Mouse (Mus musculus) adipocyte (in vitro differentiated cells): ENCODE data around the gene Dstyk.

Experiments used
- DNase-seq: peaks from one replicate; pipeline ENCODE4 v3.0.0-alpha.2; 2016; ENCODE audit warnings: low spot score

The Dstyk gene

DNA sequence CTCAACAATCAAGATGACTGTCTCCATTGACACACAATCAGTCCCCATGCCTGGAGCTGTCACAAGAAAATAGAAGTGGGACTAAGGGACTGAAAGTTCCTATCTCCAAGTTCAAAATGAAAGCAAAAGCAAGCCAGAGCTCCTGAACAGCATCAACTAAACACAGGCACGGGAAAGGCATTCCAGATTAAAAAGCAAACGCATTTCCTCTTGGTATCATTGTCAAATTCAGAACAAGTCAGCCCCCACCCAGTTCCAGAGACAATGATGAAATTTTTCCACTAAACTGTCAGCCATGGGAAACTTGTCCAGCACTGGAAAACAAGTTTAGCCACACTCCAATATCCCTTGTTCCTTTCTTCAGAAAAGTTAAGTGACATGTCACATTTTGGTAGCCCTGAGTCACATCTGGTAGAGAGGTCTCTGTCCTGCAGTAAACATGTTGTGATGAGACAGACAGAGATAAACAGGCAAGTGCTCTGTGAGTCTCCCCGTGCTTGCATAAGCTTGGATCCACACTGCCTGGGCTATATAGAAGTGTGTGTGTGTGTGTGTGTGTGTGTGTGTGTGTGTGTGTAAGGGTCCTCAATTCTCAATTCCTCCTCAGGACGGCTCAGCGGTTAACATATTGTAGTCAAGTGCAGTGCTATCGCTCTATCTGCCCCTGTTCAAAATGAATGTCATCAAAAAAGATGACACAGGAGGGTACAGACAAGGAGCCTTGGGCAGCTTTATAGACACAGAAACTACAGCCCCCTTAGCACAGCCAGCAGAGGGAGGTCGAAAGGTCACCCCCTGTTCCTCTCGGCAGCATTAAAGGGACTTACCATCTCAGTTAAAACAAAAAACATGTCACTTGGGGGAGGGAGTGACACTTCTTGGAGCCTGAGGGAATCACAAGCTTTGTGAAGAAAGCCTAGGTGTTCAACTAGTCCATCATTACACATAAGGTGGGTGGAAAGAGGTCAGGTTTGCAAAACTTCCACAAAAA, 28.2 kb upstream of the Dstyk start:
- DNase-seq: peak; percentile 49

DNA sequence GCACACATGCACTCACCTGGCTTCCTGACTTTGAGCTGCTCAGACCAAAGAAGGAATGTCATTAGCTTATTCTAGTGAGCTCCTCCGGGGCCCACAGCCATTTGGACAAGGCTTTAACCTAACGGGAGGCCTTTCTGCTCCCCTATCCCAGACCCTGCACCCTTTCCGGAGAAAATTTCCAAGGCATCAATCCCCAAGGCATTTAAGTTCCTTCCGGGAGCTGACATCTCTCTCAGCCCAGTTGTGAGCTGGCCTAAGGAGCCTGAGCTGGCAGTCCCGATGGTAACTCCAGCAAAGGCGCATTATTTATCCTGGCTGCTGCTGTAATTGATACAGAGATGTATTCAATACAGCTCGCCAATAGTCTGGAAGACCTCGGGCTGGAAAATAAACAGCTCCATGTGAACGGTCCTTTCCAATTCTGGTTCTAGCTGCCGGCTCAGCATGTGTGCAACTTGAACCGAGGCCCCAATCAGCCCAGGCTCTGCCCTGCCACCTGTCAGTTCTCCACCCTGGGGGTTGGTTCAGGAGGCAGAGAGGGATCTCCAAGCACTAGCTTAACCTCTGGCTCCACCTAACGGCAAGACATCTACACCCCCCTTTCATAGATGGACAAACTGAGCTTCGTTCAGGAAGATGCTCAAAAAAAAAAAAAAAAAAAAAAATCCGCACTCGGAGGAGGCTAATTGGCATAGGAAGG, 27.3 kb upstream of the Dstyk start:
- peak; percentile 69 for DNase-seq

DNA sequence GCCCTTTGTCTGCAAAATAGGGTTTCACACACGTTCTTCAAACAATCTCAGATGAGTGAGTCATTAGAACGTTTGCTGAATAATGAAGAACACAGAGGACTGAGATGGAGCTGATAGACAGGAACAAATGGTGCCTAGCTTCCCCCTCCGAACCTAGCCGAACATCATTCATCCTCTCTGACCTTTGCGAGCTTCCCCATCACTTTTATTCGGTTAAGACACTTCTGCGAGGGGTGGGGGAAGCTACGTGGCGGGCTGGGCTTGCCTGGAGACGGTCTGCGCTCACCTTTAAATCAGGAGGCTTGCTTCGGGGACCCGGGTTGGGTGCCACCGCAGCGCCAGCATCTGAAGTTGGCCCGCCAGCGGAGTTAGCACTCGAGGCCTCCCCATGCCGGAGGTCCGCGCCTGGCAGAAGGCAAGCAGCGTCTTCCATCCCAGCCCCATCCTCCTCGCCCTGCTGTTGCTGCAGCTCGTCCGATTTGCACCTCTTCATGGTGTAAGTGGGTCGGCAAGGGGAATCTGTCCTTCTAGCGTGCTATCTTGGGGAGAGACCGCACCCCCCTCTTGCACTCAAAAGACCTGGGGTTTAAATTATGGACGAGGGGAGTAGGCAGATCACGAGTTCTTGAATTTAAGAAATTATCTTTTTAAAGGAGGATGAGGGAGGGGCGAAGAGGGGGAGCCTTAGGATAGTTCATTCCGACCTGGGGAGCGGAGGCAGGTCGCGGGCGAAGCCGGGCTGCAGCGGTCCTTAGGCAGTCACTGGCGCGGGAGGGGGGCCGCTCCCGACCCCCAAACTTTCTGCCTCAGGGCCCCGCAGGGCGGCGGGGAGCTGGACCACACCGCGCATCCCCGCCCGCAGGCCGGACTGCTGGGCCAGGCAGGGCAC, 26.4 kb upstream of the Dstyk start, which contains the start of gene Tmcc2:
Gene Tmcc2, minus strand, starts transcription at position 591 of the 889 bp plus-strand sequence.
- DNase-seq: peak; percentile 22

DNA sequence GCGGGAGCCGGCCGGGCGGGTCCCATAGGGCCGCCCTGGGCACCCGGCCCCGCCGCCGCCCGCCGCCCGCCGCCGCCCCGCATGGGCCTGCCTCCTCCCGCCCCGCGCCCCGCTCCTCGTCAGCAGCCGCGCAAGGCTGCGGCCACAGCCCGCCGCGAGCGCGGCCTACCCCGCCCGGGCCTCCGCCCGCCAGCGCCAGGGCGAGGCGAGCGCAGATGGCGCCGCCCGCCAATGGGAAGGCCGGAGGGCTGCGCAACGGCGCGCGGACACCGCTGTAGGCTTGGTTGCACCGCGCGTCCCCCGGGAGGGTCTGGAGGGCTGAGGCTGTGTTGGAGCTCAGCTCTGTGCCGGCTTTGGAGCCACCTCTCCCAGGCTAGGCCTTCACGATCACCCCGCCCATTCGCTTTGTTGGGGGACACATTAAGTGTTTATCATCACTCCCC, 25.8 kb upstream of the Dstyk start:
- peak; percentile 26 for DNase-seq

DNA sequence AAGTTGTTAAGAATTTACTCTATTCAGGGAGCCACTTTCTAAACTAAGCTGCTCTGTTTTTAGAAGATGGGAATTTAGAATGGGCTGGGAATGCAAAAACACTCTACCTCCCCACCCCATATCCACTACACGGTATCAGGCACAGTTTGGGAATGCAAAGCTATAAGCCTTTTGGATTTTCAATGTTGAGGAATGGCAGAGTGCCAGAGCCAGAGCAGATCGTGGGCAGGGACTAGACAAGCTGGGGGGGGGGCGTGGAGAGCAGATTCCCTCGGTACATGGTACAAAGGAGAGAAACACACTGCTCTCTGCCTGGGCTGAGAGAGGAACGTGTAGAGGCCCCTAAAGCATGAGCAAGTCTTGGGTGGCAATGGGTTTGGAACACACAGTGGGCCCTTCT, 24.5 kb upstream of the Dstyk start:
- no peak for DNase-seq

DNA sequence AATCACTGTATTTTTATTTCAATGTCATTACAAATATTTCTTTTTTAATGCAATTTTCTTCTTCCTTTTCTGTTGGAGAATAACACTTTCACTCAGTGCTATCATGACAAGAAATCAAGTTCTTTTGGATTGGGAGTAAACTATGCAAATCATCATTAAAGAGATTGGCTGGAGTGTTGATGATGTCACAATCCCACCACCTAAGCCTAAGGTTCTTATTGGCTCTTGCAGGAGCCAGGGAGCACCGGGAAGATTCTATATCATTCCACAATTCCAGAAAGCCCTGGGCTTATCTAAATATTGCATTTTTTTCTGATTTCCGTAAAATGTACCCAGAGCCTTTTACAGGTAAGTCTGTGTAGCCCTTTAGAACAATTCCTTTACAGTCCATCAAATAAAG, 20.6 kb upstream of the Dstyk start:
- no peak for DNase-seq

DNA sequence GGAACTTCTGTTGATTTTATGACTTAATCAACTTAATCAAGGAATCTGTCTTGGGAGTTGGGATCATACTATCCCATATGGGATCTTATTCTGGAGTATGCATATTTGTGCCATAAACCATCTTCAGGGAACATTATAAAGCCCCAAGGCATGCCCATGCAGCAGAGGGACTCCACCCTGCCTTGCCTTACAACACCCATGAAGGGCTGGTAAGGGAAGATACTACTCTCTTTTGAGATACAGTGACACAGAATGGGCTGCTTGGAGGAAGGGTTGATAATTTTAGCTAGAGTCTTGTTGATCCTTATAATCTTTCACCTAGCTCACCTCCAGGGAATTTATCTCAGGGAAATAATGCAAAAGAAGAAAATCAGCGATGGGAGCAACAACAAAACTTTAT, 16.8 kb upstream of the Dstyk start:
- no peak for DNase-seq

DNA sequence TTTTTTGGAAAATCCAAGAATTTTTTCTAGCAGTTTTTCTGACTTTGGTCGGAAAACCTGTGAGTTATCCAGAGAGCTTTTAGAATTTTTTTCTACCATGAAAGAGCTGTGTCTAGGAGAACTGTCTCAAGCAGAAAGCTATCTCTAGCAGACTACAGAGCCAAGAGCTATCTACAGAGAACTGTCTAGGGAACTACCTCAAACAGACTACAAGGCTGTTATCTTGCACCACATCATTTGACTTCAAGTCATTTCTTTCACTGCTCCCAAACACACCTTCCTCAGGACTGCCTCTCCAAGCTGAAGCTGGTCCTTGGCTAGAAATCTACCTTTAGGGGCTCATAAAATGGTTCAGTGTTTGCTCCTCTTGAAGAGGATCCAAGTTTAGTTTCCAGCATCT, 15.5 kb upstream of the Dstyk start:
- DNase-seq: no peak

DNA sequence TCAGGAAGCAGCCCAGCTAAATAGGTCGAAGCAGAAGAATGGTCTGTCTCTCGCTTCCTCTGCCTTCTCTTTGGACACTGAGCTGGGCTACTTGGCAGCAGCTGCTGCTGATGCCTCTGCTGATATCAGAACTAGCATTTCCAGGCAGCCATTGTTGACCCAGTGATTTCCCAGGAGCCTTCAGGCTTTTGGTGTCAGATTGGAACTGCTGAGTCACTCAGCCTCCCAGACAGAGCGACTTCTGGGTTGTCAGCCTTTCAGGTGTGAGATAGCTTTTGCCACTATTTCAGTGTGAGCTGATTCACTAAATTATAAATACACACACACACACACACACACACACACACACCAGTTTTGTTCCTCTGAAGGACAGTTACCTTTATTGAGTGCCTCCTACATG, 6.7 kb upstream of the Dstyk start:
- no peak for DNase-seq

DNA sequence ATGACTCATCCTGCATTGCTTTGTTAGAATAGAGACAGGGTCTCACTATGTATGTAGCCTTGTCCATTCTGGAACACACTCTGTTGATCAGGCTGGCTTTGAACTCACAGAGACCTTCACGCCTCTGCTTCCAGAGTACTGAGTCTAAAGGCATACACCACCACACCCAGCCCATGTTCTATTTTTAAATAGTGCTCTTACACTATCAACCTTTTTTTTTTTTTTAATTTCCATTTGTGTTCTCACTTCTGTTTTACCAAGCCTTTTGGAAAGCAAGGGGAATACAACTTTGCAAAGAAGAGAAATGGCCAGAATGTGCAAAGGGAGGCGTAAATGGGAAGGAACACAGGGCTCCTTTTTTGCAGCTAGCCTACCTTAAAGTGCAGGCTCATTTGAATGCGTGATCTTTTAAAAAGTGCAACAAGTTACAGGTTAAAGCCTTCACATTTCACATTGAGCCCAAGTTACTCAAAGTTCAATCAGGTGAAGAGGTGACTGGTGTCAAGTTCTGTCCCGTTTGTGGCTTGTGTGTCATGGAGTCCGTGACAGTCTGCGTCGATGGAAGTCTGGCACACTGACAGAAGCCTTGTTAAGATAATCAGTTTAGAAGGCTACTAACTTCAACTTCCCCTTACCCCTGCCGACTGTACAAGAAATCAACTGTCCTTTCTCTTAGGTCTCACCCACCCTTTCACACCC, 962 bp upstream of the Dstyk start:
- DNase-seq: peak; percentile 40

DNA sequence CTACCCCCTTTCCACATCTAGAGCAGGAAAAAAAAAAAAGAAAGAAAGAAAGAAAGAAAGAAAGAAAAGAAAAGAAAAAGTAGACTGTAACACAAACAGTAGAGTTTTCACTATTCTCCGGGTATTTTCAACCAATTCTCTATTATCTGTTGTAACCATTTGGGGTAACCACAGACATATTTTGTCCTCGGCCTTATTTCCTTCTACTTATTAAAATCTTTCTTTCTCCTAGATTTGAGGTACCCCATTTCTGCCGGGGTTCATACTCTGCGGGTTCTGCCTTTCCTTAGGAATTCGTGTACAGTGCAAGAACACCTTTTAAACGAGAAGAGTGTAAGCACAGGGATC, 438 bp upstream of the Dstyk start:
- DNase-seq: no peak

DNA sequence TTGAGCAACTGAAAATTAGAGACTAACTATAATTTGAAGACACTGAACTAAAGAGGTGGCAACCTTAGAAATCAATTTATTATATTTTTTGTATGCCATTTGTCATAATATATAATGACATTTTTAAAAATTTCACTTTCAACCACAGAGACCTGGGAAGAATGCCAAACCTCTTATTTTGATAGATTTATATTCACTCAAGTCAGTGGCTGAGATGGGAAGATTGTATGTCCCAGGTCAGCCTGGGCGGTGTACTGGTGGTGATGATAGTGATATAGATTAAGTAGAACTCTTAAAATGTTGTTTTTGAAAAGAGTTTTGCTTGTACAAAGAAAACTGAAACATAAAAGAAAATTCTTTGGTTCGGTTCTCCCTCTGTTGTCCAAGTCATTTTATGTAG, 2.9 kb downstream of the Dstyk start:
- DNase-seq: no peak

DNA sequence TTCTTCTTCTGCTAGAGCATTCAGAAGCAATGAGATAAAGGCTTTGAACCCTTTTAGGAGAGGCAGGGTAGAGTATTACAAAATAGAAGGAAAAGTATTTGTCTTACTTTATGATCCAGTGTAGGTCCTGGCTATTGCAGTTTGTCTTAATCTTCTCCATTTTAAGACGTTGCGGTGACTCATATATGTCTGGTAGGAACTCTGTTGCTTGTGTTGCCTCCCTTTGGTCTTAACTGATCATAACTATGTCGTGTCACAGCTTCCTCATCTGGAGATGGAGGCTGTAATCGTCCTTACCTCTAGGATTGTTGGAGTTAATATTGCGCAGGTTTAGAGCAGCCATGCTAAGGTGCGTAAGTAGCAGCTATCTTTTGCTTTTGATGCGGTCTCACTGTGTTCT, 3.3 kb downstream of the Dstyk start:
- no peak for DNase-seq

DNA sequence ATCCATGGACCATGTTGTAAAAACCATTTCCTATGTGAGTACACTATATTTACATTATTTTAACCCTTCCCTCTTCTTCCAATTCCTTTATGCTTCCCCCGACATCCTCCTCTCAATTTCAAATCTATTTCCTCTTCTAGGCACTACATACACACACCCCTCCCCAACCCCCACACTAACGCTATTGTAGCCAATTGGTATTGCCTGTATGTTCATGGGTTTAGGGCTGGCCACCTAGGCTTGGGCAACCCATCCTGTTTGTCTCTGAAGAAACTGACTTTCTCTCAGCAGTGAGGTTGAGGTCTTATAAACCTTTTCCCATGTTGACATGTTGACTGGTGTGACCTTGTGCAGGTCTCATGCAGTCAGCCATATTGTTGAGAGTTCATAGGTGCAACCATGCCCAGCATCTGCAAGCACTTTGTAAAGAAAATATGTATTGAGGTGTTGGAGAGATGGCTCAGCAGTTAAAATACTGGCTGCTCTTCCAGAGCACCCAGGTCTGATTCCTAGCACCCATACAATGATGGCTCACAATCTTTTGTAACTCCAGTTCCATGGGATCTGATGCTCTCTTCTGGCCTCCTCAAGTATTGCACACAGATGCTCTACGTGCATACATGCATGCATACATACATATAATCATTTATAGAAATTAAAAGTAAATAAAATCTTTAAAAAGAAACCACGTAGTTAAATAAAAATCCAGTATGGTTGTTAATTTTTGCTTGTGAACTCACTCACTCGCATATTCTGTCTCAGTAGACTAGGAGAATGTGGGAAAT, 5.7 kb downstream of the Dstyk start:
- no peak for DNase-seq

DNA sequence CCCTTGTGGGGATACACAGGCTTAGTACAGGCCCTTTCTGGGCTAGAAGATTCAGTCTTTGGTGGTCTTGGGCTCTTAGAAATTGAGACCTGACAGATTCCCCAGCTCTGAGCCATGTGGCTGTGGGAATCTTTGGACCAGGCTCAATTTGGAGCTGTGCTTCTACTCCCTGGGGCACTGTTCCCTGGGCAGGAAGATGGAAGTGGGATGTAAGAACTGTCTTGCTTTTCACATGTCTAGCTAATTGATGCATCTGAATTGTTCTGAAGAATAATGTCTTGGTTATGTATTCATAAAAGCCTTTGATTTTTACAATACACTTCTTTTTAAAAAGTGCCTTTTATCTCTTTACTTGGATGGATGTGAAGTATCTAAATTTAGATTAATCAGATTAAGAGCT, 8.2 kb downstream of the Dstyk start:
- no peak for DNase-seq

DNA sequence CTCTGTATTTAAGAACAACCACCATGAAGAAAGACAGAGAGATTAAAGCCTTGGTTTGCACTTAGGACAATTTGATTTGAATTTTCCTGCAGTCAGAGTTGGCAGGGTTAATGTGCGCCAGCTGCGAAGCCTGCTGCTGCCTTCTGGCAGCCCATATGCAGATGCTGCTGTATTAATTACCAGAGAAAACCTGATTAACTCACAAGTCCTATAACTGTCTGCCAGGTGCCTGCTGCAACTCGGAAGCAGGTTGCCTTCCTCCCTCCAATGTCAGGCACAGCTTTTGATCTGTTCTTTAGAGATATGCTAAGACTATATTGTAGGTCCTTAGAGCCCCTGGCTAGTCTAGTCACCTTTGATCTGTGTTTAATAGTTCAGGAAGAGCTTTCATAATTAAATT, 13.5 kb downstream of the Dstyk start:
- DNase-seq: no peak

DNA sequence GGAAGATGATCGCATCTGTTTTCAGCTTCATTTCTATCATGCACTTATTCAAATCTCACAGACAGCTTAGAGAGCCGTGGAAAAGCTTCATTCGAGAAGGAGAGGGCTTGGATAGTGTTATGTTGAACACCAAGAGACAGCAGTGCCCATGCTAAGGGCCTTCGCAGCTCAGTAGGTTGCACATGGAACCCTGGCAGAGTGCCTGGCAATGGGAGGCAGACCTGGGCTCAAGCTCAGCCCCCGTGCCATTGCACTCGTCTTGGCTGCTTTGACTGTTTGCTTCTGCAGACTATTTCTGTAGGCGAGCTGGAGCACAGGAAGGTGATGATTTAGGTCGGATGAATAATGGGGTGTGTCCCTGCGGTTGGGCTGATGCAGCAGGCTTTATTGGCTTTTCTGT, 14.4 kb downstream of the Dstyk start:
- peak; percentile 50 for DNase-seq

DNA sequence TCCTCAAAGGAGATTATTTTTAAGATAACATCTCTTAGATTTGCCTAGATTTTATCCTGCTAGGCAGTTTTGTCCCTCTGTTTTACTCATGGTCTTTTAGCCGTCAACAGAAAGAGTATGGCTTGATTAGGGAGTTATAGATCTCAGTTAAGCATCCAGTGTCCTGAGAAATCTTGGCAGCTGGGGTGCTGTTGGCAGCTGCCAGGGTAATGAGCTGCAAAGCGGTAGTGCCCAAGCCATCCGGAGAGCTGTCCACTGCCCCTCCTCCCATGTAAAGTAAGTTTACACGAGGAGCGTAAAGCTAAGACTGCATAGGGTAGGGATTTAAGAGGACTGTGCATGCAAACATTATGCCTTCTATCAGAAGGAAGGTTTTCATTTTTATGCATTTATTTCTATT, 16.0 kb downstream of the Dstyk start:
- no peak for DNase-seq

DNA sequence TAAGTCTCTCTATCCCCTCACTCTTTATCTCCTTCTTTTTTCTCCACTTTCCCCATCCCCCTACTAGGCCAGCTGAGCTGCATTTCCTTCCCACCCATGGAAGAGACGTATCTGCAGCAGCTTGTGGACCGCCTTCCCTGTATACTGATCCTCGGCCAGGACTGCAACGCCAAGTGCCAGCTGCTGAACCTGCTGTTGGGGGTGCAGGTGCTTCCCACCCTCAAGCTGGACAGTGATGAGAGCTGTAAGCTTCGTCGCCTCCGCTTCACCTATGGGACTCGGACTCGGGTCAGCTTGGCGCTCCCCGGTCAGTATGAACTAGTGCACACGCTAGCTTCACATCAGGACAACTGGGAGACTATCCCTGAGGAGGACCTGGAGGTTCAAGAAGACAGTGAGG, 16.7 kb downstream of the Dstyk start:
- no peak for DNase-seq

DNA sequence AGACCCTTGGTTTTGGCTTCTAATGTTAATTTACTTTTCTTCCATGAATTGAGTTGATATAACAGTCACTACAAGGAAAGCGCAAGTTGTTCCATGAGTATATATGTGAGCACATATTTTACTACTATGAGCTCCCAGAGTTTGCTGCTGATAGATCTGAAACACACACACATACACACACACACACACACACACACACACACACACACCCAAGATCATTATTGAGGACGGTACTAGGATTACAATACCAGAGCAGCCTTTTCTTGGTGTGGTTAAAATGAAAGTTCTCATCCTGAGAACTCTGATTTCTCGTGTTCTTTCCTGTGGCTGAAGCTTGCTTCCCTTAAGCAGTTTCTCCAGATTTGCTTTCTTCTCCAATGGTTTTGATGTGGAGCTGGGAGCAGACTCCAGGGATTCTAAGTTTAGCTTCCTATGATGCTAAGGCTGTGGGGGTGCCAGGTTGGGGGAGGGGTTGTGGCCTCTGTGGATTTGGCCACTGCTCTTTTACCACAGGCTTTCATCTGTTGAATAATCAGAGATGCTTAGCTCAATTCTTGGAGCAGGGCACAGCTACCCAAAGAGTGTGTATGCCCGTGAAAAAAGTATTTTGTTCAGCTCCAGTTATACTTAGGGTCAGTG, 19.1 kb downstream of the Dstyk start:
- no peak for DNase-seq
